9 mouse cellular contexts compared by ENCODE assay signal in genomic region chr11:63350123-63350696, GRCm38 (mm10).
A peak's percentile ranks its signal among the peaks of the same experiment; 100 is the strongest.
DNase-seq lines count a peak whose midpoint lies in the region; ATAC-seq and TF ChIP-seq lines count a peak whose summit lies in the region.
"Had no signal": no experiment of that assay in that cellular context is flagged by ENCODE, and none has a peak within 500 bp of the region (broad histone marks: within the 10 kb centered on the region; RNA-seq: fewer than 3 reads in every experiment).

No protein-coding gene starts in this region.

- peak; percentile 33 for DNase-seq in kidney, postnatal 0 days (ENCODE audit: low spot score)
- no peak for DNase-seq in kidney, adult 11 months
- peak; percentile 17 for DNase-seq in embryo, embryonic 11 days
- peak; percentile 13 for DNase-seq in heart, postnatal 0 days (ENCODE audit: low spot score)
- DNase-seq in layer of hippocampus, adult 8-10 months (ENCODE audit: low spot score in 2 of 2) = no peak
- no peak for DNase-seq in spleen, postnatal 14 days (ENCODE audit: low spot score in 2 of 2)
- DNase-seq in spleen, postnatal 10 days (ENCODE audit: low spot score in 2 of 2) = no peak

- no peak overlapping the region for H3K9ac ChIP-seq in kidney, postnatal 0 days (ENCODE audit: low read depth, low read length)
- H3K9ac ChIP-seq in heart, postnatal 0 days (replicated peaks; ENCODE audit: low read depth, low read length) = no peak overlapping the region
- H3K9ac ChIP-seq in midbrain, embryonic 16.5 days (ENCODE audit: low read depth, low read length) = no peak overlapping the region

- 28% methylated on average over 7 of the region's 7 CpGs for WGBS in kidney, postnatal 0 days
- whole genome bisulfite sequencing in heart, postnatal 0 days = 20% methylated on average over 7 of the region's 7 CpGs
- WGBS in midbrain, embryonic 16.5 days = 15% methylated on average over 7 of the region's 7 CpGs

- peak; percentile 62 for TF ChIP-seq EP300 in heart, postnatal 0 days (IDR thresholded peaks at IDR 0.05; ENCODE audit: low read depth)

- no peaks in the 10 kb centered on the region for H3K36me3 ChIP-seq in kidney, postnatal 0 days (ENCODE audit: insufficient read depth, low read length)
- no peaks in the 10 kb centered on the region for H3K36me3 ChIP-seq in heart, postnatal 0 days (replicated peaks; ENCODE audit: control insufficient read depth, insufficient read depth, low read length)
- H3K36me3 ChIP-seq in midbrain, embryonic 16.5 days (ENCODE audit: control insufficient read depth, insufficient read depth, low read length) = no peaks in the 10 kb centered on the region

- no peaks in the 10 kb centered on the region for H3K27me3 ChIP-seq in kidney, postnatal 0 days (ENCODE audit: insufficient read depth, low read length)
- no peaks in the 10 kb centered on the region for H3K27me3 ChIP-seq in heart, postnatal 0 days (ENCODE audit: control insufficient read depth, insufficient read depth, low read length)
- H3K27me3 ChIP-seq in midbrain, embryonic 16.5 days (ENCODE audit: control insufficient read depth, insufficient read depth, low read depth, low read length) = no peaks in the 10 kb centered on the region

- TF ChIP-seq CTCF in kidney, postnatal 0 days (IDR thresholded peaks at IDR 0.05; ENCODE audit: low read depth) = no peak
- TF ChIP-seq CTCF in heart, postnatal 0 days (IDR thresholded peaks at IDR 0.05; ENCODE audit: low read depth) = no peak

- no peak for ATAC-seq in kidney, postnatal 0 days (replicated peaks; ENCODE audit: low FRiP score, low read depth)
- ATAC-seq in heart, postnatal 0 days (ENCODE audit: insufficient read depth, low read depth) = peak; percentile 41; the same call in 1 of the 2 replicates
- no peak for ATAC-seq in midbrain, embryonic 16.5 days

- H3K27ac ChIP-seq in kidney, postnatal 0 days = no peak overlapping the region
- peak overlapping the region; percentile 13 for H3K27ac ChIP-seq in heart, postnatal 0 days (ENCODE audit: low read depth)
- peak overlapping the region; percentile 38; the same call in 1 of the 2 replicates for H3K27ac ChIP-seq in midbrain, embryonic 16.5 days (ENCODE audit: low read length)

- no peaks in the 10 kb centered on the region for H3K9me3 ChIP-seq in kidney, postnatal 0 days (replicated peaks; ENCODE audit: low read length)
- H3K9me3 ChIP-seq in heart, postnatal 0 days (replicated peaks; ENCODE audit: control insufficient read depth, low read length) = no peaks in the 10 kb centered on the region
- H3K9me3 ChIP-seq in midbrain, embryonic 16.5 days (replicated peaks; ENCODE audit: control insufficient read depth, low read length, poor library complexity, severe bottlenecking) = no peaks in the 10 kb centered on the region

- no peak overlapping the region for H3K4me3 ChIP-seq in kidney, postnatal 0 days (replicated peaks; ENCODE audit: low read depth, low read length)
- H3K4me3 ChIP-seq in heart, postnatal 0 days (ENCODE audit: low read depth, low read length) = no peak overlapping the region
- no peak overlapping the region for H3K4me3 ChIP-seq in midbrain, embryonic 16.5 days (ENCODE audit: low read depth, low read length)
- H3K4me3 ChIP-seq: myocyte had no signal

- H3K4me1 ChIP-seq in kidney, postnatal 0 days (replicated peaks; ENCODE audit: insufficient read depth, low read length) = no peaks in the 10 kb centered on the region
- H3K4me1 ChIP-seq in heart, postnatal 0 days (ENCODE audit: control insufficient read depth, insufficient read depth) = peaks cover 7% of the 10 kb centered on the region; the same call in 1 of the 2 replicates
- peaks cover 4% of the 10 kb centered on the region; the same call in 1 of the 2 replicates for H3K4me1 ChIP-seq in midbrain, embryonic 16.5 days (ENCODE audit: control insufficient read depth, insufficient read depth, low read length)

- H3K4me2 ChIP-seq in kidney, postnatal 0 days (ENCODE audit: low read length) = no peak overlapping the region
- H3K4me2 ChIP-seq in heart, postnatal 0 days (ENCODE audit: low read depth, low read length) = no peak overlapping the region
- no peak overlapping the region for H3K4me2 ChIP-seq in midbrain, embryonic 16.5 days (ENCODE audit: low read length)

Comparison
In these comparisons a context has a peak if more than half of its experiments do, and no peak if none do; other contexts are left out.
1. DNase-seq: peak in kidney, postnatal 0 days (single experiment), embryo, embryonic 11 days (single experiment) and heart, postnatal 0 days (single experiment); none in kidney, adult 11 months (single experiment), layer of hippocampus, adult 8-10 months (0 of 2), spleen, postnatal 14 days (0 of 2) and spleen, postnatal 10 days (0 of 2).